Mouse (Mus musculus) CH12.LX (cell line): ENCODE measurements around the gene Calcb.

Source experiments
- CHD1 ChIP-seq: IDR thresholded peaks from 2 replicates; pipeline ENCODE4 v1.6.1; 2012; ENCODE audit warnings: low read depth, low read length, improper control_type of control experiment, inconsistent platforms
- MAFK ChIP-seq: IDR thresholded peaks from 2 replicates; pipeline ENCODE4 v1.6.1; 2011; ENCODE audit warnings: low read length, improper control_type of control experiment; ENCODE audit not compliant: insufficient replicate concordance
- MYC ChIP-seq: IDR thresholded peaks from 2 replicates; pipeline ENCODE4 v1.6.1; 2011; ENCODE audit warnings: low read depth, mild to moderate bottlenecking, improper control_type of control experiment, low read length
- NRF1 ChIP-seq: IDR thresholded peaks from 2 replicates; pipeline ENCODE4 v1.6.1; 2014; ENCODE audit warnings: low read depth, mild to moderate bottlenecking, inconsistent platforms, low read length, improper control_type of control experiment, moderate library complexity
- TBP ChIP-seq: conservative IDR thresholded peaks from 2 replicates; pipeline ENCODE4 v1.6.1; 2011; ENCODE audit warnings: low read depth, low read length, improper control_type of control experiment

DNA sequence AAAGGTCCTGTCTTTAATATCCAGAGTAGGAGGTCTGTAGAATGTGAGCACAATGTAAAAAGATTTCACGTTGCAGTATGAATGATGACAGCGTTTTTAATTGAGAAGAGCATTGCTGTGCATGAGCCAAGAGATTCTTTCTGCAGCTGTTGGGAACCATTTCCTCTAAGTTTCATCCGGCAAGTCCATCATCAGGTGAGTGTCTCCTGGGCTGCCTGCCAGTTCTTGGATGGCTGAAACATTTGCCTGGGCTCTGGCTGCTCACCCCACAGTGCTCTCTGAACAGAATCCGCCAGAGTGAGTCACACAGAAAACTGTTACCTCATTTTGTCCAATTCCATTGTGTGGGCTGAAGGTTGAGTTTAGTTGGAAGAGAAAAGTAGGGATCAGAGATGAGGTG is 11.7 kb upstream of the Calcb start:
- TF ChIP-seq TBP = no peak
- TF ChIP-seq CHD1 = no peak
- no peak for TF ChIP-seq MAFK
- no peak for TF ChIP-seq NRF1
- TF ChIP-seq MYC = no peak
